Mouse (Mus musculus): ENCODE results near the gene Tmem132d. TPM values are rescaled to one million over a fixed set of nuclear protein-coding genes. Genes with fewer than 3 reads are reported as not detected.

Tmem132d gene
- 0.08 and 0.11 TPM in 2 replicates for polyA plus RNA-seq (2015; fragmentation: Nextera tagmentation; extraction: Ambion mirVana)

GRCm38 (mm10) chr5:128432916-128433315, at the start of gene Tmem132d:
Tmem132d (minus strand) TSS chr5:128433077.
- Histone ChIP-seq H3K9ac (no peak within 1 kb of the TSS), H3K4me1 (no peaks in the 10 kb centered on the region), H3K27me3 (replicated peaks) (peaks cover 83% of the 10 kb centered on the region), H3K27ac (replicated peaks) (no peak within 1 kb of the TSS), H3K4me3 (peak within 1 kb of the TSS; percentile 37), H3K9me3 (no peaks in the 10 kb centered on the region), H3K36me3 (no peaks in the 10 kb centered on the region), H3K4me2 (peak within 1 kb of the TSS; percentile 60)
- ATAC-seq (ENCODE audit: extremely low read depth, insufficient number of reproducible peaks, low FRiP score, low TSS enrichment): no peak
- WGBS: 1% methylated on average over 39 of the region's 40 CpGs

DNA sequence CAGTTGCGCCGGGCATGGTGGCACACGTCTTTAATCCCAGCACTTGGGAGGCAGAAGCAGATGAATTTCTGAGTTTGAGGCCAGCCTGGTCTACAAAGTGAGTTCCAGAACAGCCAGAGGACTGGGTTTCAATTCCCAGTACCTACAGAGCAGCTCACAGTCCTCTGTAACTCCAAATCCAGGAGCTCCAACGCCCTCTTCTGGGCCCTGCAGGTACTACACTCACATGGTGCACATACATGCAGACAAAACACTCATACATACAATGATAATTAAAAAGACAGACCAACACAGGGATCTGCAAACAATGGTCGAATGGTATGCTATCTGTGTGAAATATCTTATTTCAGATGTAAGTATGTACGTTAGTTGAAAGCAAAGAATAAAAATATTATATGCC, 47.9 kb upstream of the Tmem132d start:
- Histone ChIP-seq H3K36me3 (no peaks in the 10 kb centered on the region), H3K4me3 (no peak overlapping the region), H3K4me1 (peaks cover 5% of the 10 kb centered on the region; the same call in 1 of the 2 replicates), H3K9ac (no peak overlapping the region), H3K9me3 (peaks cover 6% of the 10 kb centered on the region; the same call in 1 of the 2 replicates), H3K27me3 (replicated peaks) (peaks cover 31% of the 10 kb centered on the region), H3K4me2 (no peak overlapping the region), H3K27ac (replicated peaks) (no peak overlapping the region)
- WGBS: 76% methylated on average over 6 of the region's 6 CpGs
- ATAC-seq (ENCODE audit: extremely low read depth, insufficient number of reproducible peaks, low FRiP score, low TSS enrichment): no peak

GRCm38 (mm10) chr5:128475372-128475771, 42.5 kb upstream of the Tmem132d start:
- no peaks in the 10 kb centered on the region for H3K27me3 ChIP-seq (replicated peaks)
- WGBS: 76% methylated on average over 8 of the region's 8 CpGs

GRCm38 (mm10) chr5:128469812-128470211, 36.9 kb upstream of the Tmem132d start:
- no peaks in the 10 kb centered on the region for H3K36me3 ChIP-seq
- 70% methylated on average over 14 of the region's 14 CpGs for WGBS

More at GRCm38 (mm10) chr5:128475372-128475771, 42.5 kb upstream of the Tmem132d start:
- ATAC-seq (ENCODE audit: extremely low read depth, insufficient number of reproducible peaks, low FRiP score, low TSS enrichment): no peak
- H3K4me2 ChIP-seq: no peak overlapping the region
- H3K36me3 ChIP-seq: no peaks in the 10 kb centered on the region
- H3K27ac ChIP-seq (replicated peaks): no peak overlapping the region
- 0 out of 2 replicates have a peak, but pooled peaks cover 4% of the 10 kb centered on the region for H3K9me3 ChIP-seq
- no peaks in the 10 kb centered on the region for H3K4me1 ChIP-seq
- no peak overlapping the region for H3K4me3 ChIP-seq
- H3K9ac ChIP-seq: no peak overlapping the region

GRCm38 (mm10) chr5:128464514-128464913, 31.6 kb upstream of the Tmem132d start:
- no peaks in the 10 kb centered on the region for H3K9me3 ChIP-seq
- peaks cover 10% of the 10 kb centered on the region; the same call in 1 of the 2 replicates for H3K4me1 ChIP-seq
- ATAC-seq (ENCODE audit: extremely low read depth, insufficient number of reproducible peaks, low FRiP score, low TSS enrichment): no peak
- H3K27me3 ChIP-seq (replicated peaks): no peaks in the 10 kb centered on the region
- 4% methylated on average over 9 of the region's 9 CpGs for WGBS
- H3K4me3 ChIP-seq: no peak overlapping the region
- H3K36me3 ChIP-seq: no peaks in the 10 kb centered on the region
- H3K27ac ChIP-seq (replicated peaks): no peak overlapping the region
- no peak overlapping the region for H3K9ac ChIP-seq
- H3K4me2 ChIP-seq: peak overlapping the region; percentile 38

More at GRCm38 (mm10) chr5:128469812-128470211, 36.9 kb upstream of the Tmem132d start:
- ATAC-seq (ENCODE audit: extremely low read depth, insufficient number of reproducible peaks, low FRiP score, low TSS enrichment): no peak
- no peak overlapping the region for H3K4me2 ChIP-seq
- no peak overlapping the region for H3K4me3 ChIP-seq
- peaks cover 3% of the 10 kb centered on the region; the same call in 1 of the 2 replicates for H3K4me1 ChIP-seq
- H3K27ac ChIP-seq (replicated peaks): no peak overlapping the region
- no peaks in the 10 kb centered on the region for H3K9me3 ChIP-seq
- H3K27me3 ChIP-seq (replicated peaks): no peaks in the 10 kb centered on the region
- no peak overlapping the region for H3K9ac ChIP-seq

- Histone ChIP-seq H3K9me3 (no peaks in the 10 kb centered on the region), H3K27ac (replicated peaks) (no peak overlapping the region), H3K36me3 (no peaks in the 10 kb centered on the region), H3K9ac (no peak overlapping the region), H3K4me1 (peaks cover 10% of the 10 kb centered on the region; the same call in 1 of the 2 replicates), H3K4me3 (no peak overlapping the region), H3K4me2 (no peak overlapping the region), H3K27me3 (replicated peaks) (no peaks in the 10 kb centered on the region)
- ATAC-seq (ENCODE audit: extremely low read depth, insufficient number of reproducible peaks, low FRiP score, low TSS enrichment): no peak
- 17% methylated on average over 3 of the region's 3 CpGs for WGBS
These were observed 27.7 kb upstream of the Tmem132d start for GRCm38 (mm10) chr5:128460605-128461004.

- Histone ChIP-seq H3K4me1 (no peaks in the 10 kb centered on the region), H3K4me3 (no peak overlapping the region), H3K27ac (replicated peaks) (no peak overlapping the region), H3K27me3 (replicated peaks) (peaks cover 10% of the 10 kb centered on the region), H3K9ac (no peak overlapping the region), H3K9me3 (no peaks in the 10 kb centered on the region), H3K4me2 (no peak overlapping the region), H3K36me3 (no peaks in the 10 kb centered on the region)
- no peak for ATAC-seq (ENCODE audit: extremely low read depth, insufficient number of reproducible peaks, low FRiP score, low TSS enrichment)
- 59% methylated on average over 12 of the region's 12 CpGs for WGBS
These were observed 22.9 kb upstream of the Tmem132d start for GRCm38 (mm10) chr5:128455732-128456131.

DNA sequence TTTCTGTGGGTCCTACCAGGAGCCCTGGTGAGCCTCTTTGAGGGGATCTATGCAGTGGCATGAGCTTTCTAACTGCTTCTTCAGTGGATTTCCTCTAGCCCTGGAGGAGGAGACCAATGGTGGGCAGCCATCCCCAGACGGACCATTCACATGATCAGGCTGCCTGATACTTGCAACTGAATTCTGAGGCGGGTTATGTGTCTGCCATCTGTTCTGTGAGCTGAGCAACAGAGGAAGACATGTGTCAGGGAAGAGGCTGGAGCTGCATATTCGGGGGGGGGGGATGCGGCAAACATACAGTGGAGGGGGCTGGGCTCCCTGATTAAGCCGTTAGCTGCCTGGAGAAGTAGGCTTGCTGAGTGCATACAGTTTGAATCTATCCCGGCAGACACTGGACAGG, 19.3 kb upstream of the Tmem132d start:
- Histone ChIP-seq H3K4me3 (no peak overlapping the region), H3K9me3 (no peaks in the 10 kb centered on the region), H3K4me2 (no peak overlapping the region), H3K27ac (replicated peaks) (no peak overlapping the region), H3K4me1 (no peaks in the 10 kb centered on the region), H3K27me3 (replicated peaks) (peaks cover 15% of the 10 kb centered on the region), H3K36me3 (no peaks in the 10 kb centered on the region), H3K9ac (no peak overlapping the region)
- ATAC-seq (ENCODE audit: extremely low read depth, insufficient number of reproducible peaks, low FRiP score, low TSS enrichment): no peak
- 32% methylated on average over 6 of the region's 6 CpGs for WGBS

GRCm38 (mm10) chr5:128450808-128451207, 17.9 kb upstream of the Tmem132d start:
- 70% methylated on average over 3 of the region's 3 CpGs for WGBS
- Histone ChIP-seq H3K4me3 (no peak overlapping the region), H3K27ac (replicated peaks) (no peak overlapping the region), H3K4me1 (no peaks in the 10 kb centered on the region), H3K4me2 (no peak overlapping the region), H3K36me3 (no peaks in the 10 kb centered on the region), H3K9ac (no peak overlapping the region), H3K27me3 (replicated peaks) (peaks cover 28% of the 10 kb centered on the region), H3K9me3 (no peaks in the 10 kb centered on the region)
- ATAC-seq (ENCODE audit: extremely low read depth, insufficient number of reproducible peaks, low FRiP score, low TSS enrichment): no peak

- Histone ChIP-seq H3K4me2 (no peak overlapping the region), H3K9ac (no peak overlapping the region), H3K4me3 (no peak overlapping the region), H3K4me1 (no peaks in the 10 kb centered on the region), H3K27me3 (replicated peaks) (peaks cover 67% of the 10 kb centered on the region), H3K36me3 (no peaks in the 10 kb centered on the region), H3K27ac (replicated peaks) (no peak overlapping the region), H3K9me3 (no peaks in the 10 kb centered on the region)
- WGBS: 28% methylated on average over 6 of the region's 6 CpGs
- no peak for ATAC-seq (ENCODE audit: extremely low read depth, insufficient number of reproducible peaks, low FRiP score, low TSS enrichment)
These were observed 12.0 kb upstream of the Tmem132d start for GRCm38 (mm10) chr5:128444876-128445275.

GRCm38 (mm10) chr5:128443848-128444247, 11.0 kb upstream of the Tmem132d start:
- no peaks in the 10 kb centered on the region for H3K4me1 ChIP-seq
- H3K4me3 ChIP-seq: peak overlapping the region; percentile 13; the same call in 1 of the 2 replicates
- WGBS: 39% methylated on average over 4 of the region's 4 CpGs
- no peaks in the 10 kb centered on the region for H3K9me3 ChIP-seq
- peaks cover 77% of the 10 kb centered on the region for H3K27me3 ChIP-seq (replicated peaks)
- no peaks in the 10 kb centered on the region for H3K36me3 ChIP-seq
- no peak for ATAC-seq (ENCODE audit: extremely low read depth, insufficient number of reproducible peaks, low FRiP score, low TSS enrichment)
- peak overlapping the region; percentile 47 for H3K4me2 ChIP-seq
- no peak overlapping the region for H3K27ac ChIP-seq (replicated peaks)
- H3K9ac ChIP-seq: no peak overlapping the region

GRCm38 (mm10) chr5:128441121-128441520, 8.2 kb upstream of the Tmem132d start:
- 20% methylated on average over 5 of the region's 5 CpGs for WGBS
- ATAC-seq (ENCODE audit: extremely low read depth, insufficient number of reproducible peaks, low FRiP score, low TSS enrichment): no peak
- Histone ChIP-seq H3K4me2 (no peak overlapping the region), H3K27me3 (replicated peaks) (peaks cover 89% of the 10 kb centered on the region), H3K9me3 (no peaks in the 10 kb centered on the region), H3K36me3 (no peaks in the 10 kb centered on the region), H3K4me3 (no peak overlapping the region), H3K27ac (replicated peaks) (no peak overlapping the region), H3K9ac (no peak overlapping the region), H3K4me1 (no peaks in the 10 kb centered on the region)
